Mouse (Mus musculus): ENCODE results near the gene Cep350.

DNA sequence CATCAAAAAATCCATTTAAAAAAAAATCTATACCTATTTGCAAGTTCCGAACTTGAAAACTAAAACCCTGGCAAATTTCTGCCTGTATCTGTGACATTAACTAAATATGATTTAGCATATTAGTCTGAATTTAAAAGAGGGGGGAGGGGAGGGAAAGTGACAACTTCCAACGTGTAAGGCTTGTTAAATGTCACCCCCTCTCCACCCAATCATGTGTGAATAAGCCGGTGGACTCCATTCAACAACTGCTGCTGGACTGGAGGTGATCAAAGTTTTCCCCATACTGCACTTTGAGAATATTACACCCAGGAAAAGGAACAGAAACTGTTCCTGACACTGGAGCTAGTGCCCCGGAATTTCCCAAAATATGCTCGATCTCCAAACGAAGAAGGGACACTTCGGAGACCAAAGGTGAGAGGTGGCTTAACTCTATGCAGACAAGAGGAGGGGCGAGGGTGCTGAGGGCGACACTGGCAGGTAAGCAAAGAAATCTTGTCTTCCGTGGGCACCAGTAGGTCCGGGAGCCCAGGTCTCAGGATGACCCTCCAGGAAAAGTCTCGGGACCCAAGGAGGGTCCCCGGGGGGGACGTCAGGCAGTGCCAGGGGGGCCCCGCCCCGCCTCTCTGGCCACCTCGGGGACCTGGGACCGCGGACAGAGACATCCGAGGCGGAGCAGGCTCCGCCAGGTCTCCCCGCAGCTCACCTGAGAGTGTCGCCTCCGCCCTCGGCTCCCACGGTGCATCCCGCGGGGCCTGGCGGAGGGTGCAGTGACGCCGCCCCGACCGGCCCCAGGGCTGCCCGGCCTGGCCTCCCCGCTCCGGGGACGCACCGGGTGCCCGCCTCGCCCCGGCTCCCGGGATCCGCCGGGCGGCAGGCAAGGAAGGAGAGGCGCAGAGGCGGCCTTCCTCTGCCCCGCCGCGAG is 648 bp downstream of the Cep350 start:
- TF ChIP-seq POLR2A (IDR thresholded peaks at IDR 0.05; ENCODE audit: low read depth, low read length) (no peak), CTCF (IDR thresholded peaks at IDR 0.05; ENCODE audit: borderline replicate concordance, insufficient read depth, low read length) (no peak)

Data from embryonic fibroblast, embryonic 13.5 days (primary cell).